Mouse (Mus musculus) 416B (cell line): ENCODE measurements around the gene Fam90a1a.
"Not testable (repeated sequence)": the region's sequence is repeated elsewhere in the genome, so short reads cannot be mapped to it uniquely, and the experiment has no call there.

Source experiments
- DNase-seq: peaks from one replicate; pipeline ENCODE4 v3.0.0; 2011; ENCODE audit warnings: low read depth

The Fam90a1a gene

DNA sequence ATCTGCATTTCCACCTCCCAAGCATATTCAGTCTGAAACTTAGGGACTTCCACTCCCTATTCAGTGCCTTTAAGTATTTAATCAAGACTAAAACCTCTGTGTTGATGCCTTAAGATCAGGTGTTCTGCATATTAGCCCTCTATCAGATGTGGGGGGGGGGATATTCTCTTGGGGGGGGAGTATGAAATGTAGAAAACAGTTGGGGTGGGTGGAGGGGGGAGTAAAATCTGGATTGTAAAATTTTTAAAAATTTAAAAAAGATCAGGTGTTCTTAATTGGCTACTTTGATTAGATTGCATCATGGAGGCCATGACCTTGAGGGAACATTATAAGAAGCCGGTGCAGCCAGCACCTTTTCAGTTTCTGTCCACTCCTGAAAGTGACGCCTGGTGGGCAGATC is at the start of gene Fam90a1a:
TSS of gene Fam90a1a (plus strand) at position 301 of the 400 bp plus-strand sequence.
- DNase-seq: no peak

DNA sequence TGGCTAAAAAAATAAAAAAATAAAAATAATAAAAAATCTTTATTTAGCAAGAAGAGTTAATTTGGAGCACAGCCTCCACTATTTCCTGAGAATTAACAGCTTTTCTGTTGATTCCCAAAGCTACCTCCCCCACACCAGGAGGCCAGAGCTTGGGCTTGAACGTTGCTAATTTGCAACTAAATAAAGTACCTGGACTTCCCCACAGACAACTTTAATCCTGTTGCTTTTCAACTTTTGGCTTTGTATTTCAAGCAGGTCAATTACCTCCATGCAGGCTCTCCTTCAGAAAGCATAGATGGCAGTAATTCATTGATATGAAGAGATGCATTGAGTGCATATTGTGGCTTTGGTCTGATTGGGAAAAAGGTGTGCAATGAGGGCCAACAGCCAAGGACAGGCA is 46.6 kb upstream of the Fam90a1a start:
- DNase-seq: no peak

DNA sequence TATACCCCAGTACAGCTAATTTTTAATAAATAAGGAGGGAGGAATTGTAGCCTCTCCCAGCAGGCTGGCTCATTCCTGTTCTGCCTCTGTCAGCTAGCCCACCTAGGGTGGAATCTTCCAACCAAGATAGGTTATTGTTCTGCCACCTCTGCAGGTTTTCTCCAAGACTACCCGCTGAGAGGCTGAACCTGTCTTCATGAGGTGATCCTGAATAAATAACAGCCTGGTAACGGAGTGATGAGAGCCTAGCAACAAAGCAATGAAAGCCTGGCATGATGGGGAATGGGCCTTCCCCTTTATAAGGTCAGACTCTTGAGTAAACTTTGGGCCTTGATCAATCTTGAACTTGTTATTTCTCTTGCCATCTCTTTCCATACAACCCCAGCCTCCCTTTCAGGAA is 46.0 kb upstream of the Fam90a1a start:
- DNase-seq: no peak

DNA sequence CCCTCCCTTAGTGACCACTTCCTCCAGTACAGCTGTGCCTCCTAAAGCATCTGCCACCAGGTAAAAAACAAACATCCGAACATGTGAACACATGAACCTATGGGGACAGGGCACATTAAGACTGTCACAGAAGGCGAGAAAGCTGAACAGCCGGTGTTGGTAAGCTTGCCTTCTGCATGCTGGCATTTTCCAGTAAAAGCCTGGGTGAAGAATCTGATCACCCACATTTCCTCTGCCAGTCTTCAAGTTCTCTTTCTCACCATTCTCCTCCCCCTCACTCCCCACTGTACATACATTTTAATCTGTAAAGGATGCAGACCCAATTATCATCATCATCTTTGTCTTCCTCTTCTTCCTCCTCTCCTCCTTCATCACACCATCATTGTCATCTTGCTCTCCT is 42.9 kb upstream of the Fam90a1a start:
- no peak for DNase-seq

DNA sequence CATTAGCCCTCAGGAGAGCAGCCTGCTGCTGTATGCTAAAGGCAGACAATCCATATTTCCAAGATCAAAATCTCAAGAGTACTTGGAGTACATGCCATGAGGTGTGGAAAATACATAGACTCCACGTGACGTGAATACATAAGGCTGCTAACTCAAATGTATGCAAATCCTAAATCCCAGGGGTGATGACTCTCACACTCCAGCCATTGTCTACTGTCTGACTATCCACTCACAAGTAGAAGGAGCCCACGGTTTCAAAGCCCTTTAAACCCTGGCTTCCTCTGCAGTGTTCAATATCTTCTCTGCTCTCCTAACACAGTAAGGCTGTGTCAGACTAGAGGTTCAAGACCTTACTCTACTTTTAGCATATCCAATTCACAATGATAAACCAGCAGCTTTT is 27.8 kb upstream of the Fam90a1a start:
- DNase-seq: not testable (repeated sequence)

DNA sequence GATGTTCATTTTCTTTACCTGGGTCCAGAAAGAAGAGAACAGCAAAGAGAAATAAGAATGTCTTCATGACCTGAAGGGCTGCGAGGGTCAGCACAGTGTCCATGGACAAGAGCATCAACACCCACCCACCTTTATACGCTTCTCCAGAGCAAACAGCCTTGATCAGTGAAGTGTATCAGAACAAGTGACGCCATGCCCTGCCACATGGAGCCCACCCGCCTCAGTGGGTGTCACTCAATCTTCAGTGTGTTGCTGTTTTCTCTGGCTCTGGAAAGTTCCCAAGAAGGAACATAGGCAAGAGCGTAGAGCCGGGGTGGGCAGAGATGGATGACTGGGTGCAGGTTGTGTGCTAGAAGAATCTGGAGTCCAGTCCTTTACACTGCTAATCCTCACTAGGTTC is 25.9 kb upstream of the Fam90a1a start, which contains the start of gene Defb15:
TSS of gene Defb15 (minus strand) at position 101 of the 400 bp plus-strand sequence.
- DNase-seq: no peak

DNA sequence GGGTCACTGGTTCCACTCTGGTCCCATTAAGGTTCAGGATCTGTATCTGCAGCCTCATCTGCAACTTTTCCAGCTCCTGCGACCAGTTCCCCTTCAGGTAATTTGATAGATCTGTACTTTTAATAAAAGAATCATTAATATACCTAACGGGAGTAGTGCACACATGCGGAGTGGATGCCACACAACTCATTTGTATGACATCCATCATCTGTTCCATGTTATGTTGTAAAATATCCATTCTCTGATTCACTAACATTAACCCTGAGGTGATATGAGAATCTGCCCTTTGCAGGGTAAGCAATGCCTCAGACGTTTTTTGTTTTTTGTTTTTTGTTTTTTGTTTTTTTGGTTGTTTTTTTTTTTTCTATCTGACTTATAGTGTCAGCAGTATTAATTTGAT is 20.5 kb upstream of the Fam90a1a start, which contains the start of gene Defb35:
TSS of gene Defb35 (plus strand) at position 301 of the 400 bp plus-strand sequence.
- DNase-seq: not testable (repeated sequence)

DNA sequence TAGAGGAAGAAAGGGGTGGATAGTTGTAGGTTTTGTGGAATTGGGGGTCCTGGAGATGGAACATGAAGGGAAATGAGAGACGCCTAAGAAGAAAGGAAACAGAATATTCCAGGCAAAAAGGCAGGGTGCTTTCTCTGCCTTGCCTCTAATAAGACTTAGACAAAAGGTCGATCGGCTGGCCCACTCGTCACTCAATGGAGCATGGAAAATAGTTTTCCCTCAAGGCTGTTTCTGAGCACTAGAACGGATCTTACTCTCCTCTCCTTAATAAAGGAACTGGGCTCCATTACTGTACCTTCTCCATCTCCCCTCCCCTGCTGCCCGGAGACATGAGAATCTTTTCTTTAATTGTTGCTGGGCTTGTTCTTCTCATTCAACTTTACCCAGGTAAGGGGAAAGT is 12.1 kb upstream of the Fam90a1a start, which contains the start of gene Defb13:
TSS of gene Defb13 (plus strand) at position 301 of the 400 bp plus-strand sequence.
- no peak for DNase-seq

DNA sequence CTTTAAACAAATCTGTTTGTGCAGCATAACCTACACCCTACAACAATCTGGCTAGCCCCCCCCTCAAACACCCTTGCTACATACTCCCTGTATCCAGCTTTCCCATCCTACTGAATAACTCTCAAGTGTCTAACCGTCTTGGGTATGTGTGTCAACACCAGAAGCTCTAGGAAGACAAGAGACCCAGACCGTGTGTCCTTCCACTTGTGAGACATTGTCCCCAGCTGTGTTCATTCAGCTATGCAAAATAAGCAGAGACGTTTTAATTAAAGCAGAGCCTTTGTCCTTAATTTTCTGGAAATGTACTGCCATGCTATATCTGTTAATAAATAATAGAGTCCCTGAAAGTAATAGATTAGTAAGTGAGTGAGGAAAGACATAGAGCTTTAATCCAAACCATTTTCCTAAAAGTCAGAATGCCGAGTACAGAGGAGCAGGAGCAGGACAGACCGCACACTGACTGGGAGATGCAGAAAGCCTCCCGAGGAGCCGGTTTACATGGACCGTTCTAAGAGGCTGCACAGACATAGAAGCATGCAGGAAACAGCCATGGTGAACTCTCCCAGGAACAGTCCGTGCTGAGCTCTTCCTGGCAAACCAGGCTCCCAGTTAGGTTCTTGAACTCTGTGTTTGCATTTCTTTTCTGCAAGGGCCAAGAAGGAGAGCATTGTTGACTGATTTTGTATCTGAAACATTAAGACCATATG is 11.1 kb upstream of the Fam90a1a start:
- no peak for DNase-seq

DNA sequence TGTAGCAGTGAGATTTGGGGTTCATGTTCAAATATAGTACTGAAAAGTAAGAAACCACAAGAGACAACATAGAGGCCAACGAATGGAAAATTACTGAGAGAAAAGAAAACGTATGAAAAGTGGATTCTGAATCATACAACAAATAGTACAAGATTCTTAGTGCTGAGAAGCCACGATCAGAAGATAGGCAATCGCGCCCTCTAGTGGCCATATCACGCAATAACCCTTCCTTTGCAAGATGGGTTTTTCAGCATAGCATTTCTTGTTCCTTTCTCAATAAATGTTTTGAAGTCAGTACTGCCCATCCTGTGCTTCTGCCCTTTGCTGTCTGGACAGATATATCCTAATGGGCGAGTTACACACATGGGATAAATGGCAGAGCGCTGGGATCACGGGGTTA is 3.2 kb upstream of the Fam90a1a start:
- DNase-seq: peak; percentile 68

DNA sequence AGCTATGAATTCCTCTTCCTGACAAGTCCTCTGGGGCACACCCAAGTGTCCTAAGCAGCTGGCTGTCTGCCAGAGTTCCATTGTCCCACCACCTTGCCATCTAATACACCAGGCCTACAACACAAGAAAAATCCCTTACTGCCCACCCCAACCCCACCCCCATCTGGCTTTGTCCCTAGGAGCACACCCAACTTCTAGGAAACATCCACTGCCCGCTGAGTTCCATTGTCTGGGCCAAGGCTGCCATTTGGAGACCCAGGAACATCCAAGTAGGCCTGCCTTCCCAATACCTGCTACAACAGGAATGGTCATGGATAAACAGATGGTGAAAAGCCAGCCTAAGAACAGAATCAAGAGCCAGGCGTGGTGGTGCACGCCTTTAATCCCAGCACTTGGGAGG is 2.2 kb upstream of the Fam90a1a start:
- no peak for DNase-seq

DNA sequence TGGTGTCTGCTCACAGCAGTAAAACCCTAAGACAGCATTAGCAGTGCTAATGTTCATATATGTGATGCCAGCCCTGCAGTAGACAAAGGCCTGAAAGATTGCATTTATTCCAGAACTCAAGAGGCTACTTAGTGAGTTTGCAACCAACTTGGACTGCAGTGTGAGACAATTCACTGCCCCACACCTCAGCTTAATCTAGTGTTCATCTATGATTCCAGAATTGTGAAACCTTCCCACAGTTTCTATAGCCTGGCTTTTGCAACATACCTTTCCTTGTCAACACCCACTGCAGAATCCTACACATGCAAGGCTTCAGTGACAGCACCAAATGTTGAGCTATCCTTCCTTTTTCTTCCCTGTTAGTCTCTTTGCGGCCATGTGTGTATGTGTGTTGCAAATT is 8.1 kb downstream of the Fam90a1a start:
- no peak for DNase-seq

DNA sequence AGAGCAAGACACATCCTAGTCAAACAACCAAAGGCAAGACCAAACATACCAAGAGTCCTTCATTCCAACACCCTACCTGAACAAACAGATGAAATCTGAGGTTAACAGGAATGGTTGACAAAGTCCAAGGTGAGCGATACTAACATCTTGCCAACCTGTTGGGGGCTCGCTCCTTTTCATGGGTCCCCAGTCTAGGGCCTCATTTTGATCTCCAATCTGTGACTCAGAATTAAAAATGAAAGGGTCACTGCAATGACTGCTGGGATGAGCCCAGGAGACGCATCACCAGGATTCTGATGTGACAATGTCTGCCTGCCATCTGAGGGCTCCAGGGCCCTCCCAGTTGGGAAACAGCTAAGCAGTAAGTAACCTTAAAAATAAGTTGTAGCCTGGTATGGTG is 11.0 kb downstream of the Fam90a1a start, which contains the start of gene Ccdc70:
TSS of gene Ccdc70 (plus strand) at position 301 of the 400 bp plus-strand sequence.
- no peak for DNase-seq

DNA sequence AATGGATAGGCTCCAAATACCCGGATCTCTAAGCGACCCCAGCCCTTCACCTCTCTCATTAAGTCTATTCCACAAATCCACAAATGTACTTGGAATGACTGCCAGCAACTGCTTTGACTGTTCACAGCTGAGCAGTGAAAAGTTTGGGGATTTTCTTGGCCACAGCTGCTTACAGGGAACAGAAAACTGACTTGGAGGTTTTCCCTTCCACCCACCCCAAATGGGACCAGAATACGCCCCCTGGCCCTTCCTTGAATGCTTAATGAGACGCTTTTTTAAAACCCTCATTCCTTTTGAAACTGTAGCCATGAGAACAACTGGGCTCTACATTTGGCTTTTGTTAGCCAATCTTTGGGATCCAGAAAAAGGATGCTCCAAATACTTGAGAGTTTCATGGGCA is 19.7 kb downstream of the Fam90a1a start:
- no peak for DNase-seq

DNA sequence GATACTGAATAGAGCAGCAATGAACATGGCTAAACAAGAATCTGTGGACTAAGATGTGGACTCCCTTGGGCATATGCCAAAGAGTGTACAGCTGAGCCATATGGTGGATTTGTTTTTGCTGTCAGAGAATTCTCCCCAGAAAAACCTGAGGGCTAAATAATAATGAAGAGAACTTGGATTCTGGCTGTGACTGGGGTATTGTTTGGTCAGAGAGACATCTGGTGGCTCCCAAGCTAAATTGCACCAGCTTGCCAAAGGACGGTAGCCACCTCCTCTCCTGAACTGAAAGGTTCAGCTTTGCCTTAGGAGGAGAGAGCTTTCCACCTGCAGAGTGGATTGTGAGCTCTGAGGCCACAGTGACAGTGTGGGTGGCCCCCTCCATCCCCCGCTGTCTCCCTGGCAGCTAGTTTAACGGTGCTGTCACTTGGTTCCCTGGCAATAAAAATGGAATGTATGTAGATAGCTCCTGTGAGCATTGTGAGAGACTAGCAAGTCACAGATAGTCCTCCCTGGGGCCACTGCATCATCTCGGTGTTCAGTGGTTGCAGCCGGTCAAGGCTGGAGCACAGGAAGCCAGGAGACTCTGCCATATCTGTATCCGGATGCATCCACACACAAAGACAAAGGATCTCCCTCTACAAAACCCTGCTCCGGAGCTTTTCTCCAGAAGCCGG is 23.3 kb downstream of the Fam90a1a start:
- DNase-seq: peak; percentile 7

DNA sequence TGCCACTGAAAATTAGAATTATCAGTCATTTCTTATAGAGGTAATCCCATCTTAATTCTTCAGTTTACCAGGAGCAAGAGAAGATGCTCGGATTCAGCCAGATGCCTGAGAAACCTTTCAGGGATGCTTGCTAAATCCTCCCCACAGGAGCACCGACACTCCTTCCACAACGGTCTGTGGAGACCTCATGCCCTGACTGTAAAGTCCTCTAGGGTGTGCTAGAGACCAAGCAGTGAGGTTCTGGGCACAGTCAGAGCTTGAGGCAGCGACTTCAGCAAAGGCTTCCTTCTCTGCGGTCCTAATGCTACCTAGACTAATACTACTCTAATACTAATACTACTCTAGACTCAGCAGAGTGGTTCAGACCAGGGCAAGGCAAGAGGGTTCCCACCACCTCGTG is 33.7 kb downstream of the Fam90a1a start:
- peak; percentile 46 for DNase-seq

DNA sequence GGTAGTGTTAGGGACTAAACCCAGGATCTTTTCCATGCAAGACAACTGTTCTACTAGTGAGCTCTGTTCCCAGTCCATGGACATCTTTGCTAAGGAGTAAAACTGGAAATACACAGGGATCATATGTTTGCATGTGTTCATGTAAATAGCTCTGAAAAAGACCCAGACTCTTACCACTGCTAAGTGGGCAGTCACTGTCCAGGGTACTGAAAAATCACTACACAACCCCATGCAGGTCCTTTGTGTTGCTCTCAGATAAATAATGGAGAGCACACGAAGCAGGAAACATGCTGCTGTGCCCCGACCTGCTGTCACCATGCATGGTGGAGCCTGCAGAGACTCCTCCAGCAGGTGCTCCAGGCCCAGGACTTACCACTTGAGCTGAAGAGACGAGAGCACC is 36.7 kb downstream of the Fam90a1a start:
- DNase-seq: peak; percentile 35

DNA sequence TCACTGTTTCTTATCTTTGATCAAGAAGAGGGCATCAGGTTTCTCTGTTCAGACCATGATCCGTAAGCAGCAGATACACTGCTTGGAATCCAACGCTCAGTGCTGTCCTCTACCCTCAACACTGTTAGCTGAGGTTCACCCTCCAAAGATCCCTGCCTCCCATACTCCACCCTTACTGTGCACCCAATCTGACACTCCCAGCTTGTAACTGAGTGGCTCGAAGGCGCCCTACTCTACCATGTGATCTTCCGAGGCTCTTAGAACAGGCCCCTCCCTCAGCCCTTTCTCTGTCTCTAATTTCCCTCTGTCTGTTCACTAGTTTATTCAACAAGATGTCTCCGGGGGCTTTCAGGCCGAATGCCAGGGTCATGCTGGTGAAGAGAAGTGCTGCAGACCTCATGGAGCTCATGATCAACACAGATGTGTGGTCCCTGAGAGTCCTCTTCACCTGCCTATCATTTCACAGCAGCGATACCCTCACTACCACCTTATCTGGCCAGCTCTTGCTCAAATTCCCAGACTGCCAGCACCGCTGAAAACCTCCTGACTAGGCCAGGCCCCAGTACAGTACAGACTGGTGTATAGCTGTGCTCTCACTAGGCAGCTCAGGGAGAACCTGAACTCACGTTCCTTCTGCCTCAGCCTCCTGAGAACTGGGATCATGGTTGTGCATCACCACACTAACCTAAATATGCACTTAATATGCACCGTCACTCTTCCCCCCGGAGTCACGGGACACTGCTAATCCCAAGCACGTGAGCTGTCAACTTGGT is 46.4 kb downstream of the Fam90a1a start:
- no peak for DNase-seq

DNA sequence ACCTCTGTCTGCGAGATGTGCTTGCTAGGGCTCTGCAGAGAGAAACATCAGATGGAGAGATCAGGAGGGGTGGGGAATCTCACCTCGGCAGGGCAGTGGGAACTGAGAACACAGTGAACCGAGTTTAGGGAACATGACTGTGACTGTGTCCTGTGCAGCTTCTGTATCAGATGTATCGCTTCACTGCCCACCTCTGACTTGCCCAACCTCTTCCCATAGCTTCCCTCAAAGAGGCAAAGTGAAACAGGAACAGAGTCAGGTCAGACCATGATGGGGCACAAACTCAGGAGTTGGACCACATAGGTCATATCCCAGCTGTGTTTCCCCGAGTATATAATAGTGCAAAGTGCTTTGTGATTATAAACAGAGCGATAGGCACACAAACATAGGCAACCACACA is 47.9 kb downstream of the Fam90a1a start:
- no peak for DNase-seq

DNA sequence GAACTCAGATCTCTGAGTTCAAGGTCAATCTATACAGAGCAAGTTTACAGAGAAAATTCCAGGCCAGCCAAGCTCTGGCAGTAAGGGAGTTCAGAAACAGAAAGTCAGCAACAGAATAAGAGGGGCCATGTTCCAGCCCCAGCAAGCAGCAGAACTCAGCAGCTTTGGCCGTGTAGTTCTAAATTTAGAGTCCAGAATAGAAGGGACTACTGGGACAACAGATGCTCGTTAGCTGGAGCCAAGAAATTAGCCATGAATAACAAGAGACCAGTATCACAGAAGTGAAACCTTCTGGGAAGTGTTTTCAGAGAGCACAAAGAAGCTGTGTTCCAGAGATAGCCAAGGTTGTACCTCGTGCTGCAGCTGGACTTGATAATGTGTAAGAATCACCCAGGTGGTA is 50.9 kb downstream of the Fam90a1a start:
- no peak for DNase-seq

DNA sequence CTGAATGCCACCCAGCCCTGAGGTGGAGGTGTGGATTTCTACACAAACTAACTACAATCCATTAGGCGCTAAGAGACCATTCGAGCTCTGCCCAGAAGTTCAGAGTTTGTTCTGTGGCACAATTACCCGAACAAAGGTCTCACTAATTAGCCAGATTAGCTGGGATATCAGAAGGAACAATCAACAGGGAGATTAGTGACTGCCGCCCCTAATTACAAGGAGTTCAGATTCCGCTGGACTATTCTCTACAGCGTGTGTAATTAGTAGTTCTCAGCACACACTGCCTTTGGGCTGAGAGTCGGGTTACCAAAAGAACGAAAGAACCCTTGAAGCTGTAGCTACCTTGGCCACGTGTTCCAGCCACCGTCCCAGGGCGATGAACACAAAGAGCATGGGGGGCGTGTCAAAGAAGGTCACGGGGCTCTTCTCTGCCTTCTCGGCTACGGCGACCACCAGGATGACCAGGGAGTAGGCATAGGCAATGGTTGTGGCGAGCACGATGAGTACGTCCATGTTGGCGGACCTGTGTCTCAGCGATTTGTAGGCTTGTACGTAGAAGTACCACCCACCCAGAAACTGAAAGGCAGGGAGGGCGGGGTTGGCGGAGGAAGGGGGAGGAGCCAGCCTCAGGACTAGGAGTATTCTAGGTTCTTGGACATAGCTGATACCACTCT is 54.7 kb downstream of the Fam90a1a start:
- no peak for DNase-seq
